Mouse (Mus musculus) hindbrain, embryonic 11.5 days (tissue): ENCODE measurements around the gene Tex10. TPM values are rescaled to one million over a fixed set of nuclear protein-coding genes. Genes with fewer than 3 reads are reported as not detected.

Source experiments
- ATAC-seq: fragments of 200-750 bp; cut with Nextera tagmentation; 2 replicates; pipeline ENCODE4 v1.8.0; 2017; ENCODE audit warnings: mild to moderate bottlenecking, moderate TSS enrichment, moderate library complexity; ENCODE audit not compliant: low FRiP score
- DNase-seq: peaks from one replicate; pipeline ENCODE4 v3.0.0-alpha.2; 2015; ENCODE audit warnings: low spot score
- H3K27ac ChIP-seq: fragments of 300-500 bp; sonication (generic); 2 replicates; pipeline ENCODE4 v1.5.1; 2014; ENCODE audit warnings: mild to moderate bottlenecking, low read depth, low read length
- H3K27me3 ChIP-seq: fragments of 300-500 bp; sonication (generic); 2 replicates; pipeline ENCODE4 v1.6.1; 2014; ENCODE audit warnings: mild to moderate bottlenecking, low read length, moderate library complexity, mixed read lengths; ENCODE audit not compliant: control insufficient read depth, insufficient read depth
- H3K36me3 ChIP-seq: fragments of 300-500 bp; sonication (generic); 2 replicates; pipeline ENCODE4 v1.6.1; 2014; ENCODE audit warnings: mild to moderate bottlenecking, low read length, moderate library complexity, mixed read lengths; ENCODE audit not compliant: control insufficient read depth, insufficient read depth
- H3K4me1 ChIP-seq: fragments of 300-500 bp; sonication (generic); replicated peaks from 2 replicates; pipeline ENCODE4 v1.6.1; 2014; ENCODE audit warnings: low read length, mixed read lengths; ENCODE audit not compliant: control insufficient read depth, insufficient read depth
- H3K4me2 ChIP-seq: fragments of 300-500 bp; sonication (generic); replicated peaks from 2 replicates; pipeline ENCODE4 v1.6.1; 2014; ENCODE audit warnings: mild to moderate bottlenecking, low read depth, low read length
- H3K4me3 ChIP-seq: fragments of 300-500 bp; sonication (generic); 2 replicates; pipeline ENCODE4 v1.5.1; 2014; ENCODE audit warnings: low read depth, low read length
- H3K9ac ChIP-seq: fragments of 300-500 bp; sonication (generic); 2 replicates; pipeline ENCODE4 v1.6.1; 2014; ENCODE audit warnings: low read depth, low read length
- H3K9me3 ChIP-seq: fragments of 300-500 bp; sonication (generic); 2 replicates; pipeline ENCODE4 v1.6.1; 2016; ENCODE audit warnings: low read length; ENCODE audit not compliant: control insufficient read depth
- WGBS: fragments of 180-500 bp; shearing (Covaris S2); extraction: QIAGEN DNeasy Blood & Tissue Kit; methylation state at CpG from one replicate; pipeline ENCODE4 v1.1.7; 2014; 5-methylcytosine and 5-hydroxymethylcytosine counted together
- polyA plus RNA-seq: library from polyadenylated mRNA; unstranded; fragments of >200 nt; fragmentation: Nextera tagmentation; extraction: Ambion mirVana; gene quantifications from 2 replicates; pipeline ENCODE4 v1.2.1, GENCODE M21; 2014

Gene Tex10
- 75.3 and 75.4 TPM in 2 replicates for polyA plus RNA-seq

DNA sequence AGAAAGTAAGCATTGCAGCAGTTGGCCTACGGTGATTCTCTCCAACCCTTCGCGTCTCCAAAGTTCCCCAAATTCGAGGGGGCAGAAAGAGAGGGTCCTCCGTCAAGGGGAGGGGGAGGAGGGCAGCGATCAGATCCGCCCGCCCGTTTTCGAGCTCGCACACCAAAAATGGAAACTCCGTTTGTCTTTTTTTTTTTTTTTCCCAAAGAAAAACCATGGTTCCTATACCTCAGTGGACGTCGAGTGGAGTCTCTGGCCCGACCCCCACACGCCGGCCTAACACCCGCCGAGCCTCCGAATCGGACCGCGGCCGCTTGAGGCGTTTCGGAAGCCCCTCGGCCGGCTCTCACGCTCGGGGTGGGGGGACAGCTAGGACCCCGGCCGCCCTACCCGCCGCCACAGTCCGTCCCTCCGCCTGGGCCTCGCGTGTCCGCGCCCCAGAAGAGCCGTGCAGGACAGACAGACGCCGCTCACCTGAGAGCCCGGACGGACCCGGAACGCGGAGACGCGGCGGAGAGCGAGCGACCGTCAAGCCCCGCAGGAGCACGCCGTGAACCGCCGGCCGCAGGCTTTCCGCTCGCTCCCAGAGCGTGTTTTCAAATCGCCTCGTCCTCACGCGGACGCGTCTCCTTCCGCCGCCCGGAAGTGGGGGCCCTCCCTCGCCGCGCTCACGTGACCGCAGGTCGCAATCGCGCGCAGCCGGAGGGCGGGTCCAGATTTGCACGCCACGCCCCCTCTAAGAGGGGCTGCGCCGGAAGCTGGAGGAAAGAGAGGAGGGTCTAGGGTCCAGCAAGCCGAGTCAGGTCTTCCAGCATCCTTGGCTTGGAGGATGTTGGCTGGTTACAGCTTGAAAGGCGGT lies at the start of gene Tex10:
Gene Tex10, minus strand, starts transcription at position 668 of the 859 bp plus-strand sequence.
- peak; percentile 98 for DNase-seq
- WGBS: under 1% methylated on average over 66 of the region's 89 CpGs

DNA sequence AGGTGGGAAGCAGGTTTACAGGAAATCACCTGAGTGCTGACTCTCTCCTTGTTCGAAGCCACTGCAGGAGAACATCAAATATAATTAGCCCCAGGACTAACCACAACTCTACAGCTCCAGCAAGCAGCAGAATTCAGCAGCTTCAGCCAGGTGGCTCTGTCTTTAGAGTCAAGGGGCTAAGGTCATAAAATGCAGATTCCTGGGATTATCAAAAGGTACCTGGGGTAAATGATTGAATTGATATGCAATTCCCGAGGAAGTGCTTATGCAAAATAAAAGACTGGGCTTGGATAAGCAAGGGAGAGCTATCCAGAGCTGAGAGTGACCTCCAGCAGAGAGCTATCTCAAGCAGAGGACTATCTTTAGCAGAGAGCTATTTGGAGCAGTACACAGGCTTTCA lies 37.6 kb upstream of the Tex10 start:
- no peaks in the 10 kb centered on the region for H3K27me3 ChIP-seq
- no peaks in the 10 kb centered on the region for H3K36me3 ChIP-seq
- no peak overlapping the region for H3K4me3 ChIP-seq
- H3K27ac ChIP-seq: no peak overlapping the region
- H3K9ac ChIP-seq: no peak overlapping the region
- ATAC-seq: no peak
- no peak overlapping the region for H3K4me2 ChIP-seq
- WGBS: 53% methylated on average over 2 of the region's 2 CpGs
- DNase-seq: no peak
- H3K9me3 ChIP-seq: no peaks in the 10 kb centered on the region
- H3K4me1 ChIP-seq: no peaks in the 10 kb centered on the region

More for the DNA sequence above, at the start of gene Tex10:
- Histone ChIP-seq H3K4me1 (peaks cover 3% of the 10 kb centered on the region; the same call in 1 of the 2 replicates), H3K9me3 (no peaks in the 10 kb centered on the region), H3K4me2 (peak within 1 kb of the TSS; percentile 70), H3K4me3 (peak within 1 kb of the TSS; percentile 90), H3K36me3 (peaks cover 5% of the 10 kb centered on the region; the same call in 1 of the 2 replicates), H3K27ac (peak within 1 kb of the TSS; percentile 65; the same call in 1 of the 2 replicates), H3K27me3 (no peaks in the 10 kb centered on the region), H3K9ac (peak within 1 kb of the TSS; percentile 87)
- peak; percentile 98 for ATAC-seq

DNA sequence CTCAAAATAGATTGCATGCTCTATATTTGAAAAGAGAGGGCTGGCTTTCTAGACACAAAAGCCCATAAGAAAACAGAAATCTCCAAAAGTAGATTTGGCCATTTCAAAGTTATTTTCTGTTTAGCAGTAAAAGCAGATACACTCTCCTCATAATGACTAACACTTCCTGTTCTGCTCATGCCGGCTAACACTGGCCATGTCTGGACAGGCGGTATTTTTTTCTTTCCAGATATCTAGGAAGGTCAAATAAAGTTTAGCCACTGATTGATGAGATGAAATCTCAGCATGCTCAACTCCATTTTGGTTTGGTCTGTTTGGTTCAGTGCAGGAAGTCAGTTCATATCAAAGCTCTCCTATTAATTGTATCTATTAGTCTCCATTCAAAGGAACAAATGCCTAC lies 19.3 kb upstream of the Tex10 start:
- DNase-seq (no peak), ATAC-seq (no peak)
- 95% methylated on average over 2 of the region's 2 CpGs for WGBS
- no peaks in the 10 kb centered on the region for H3K36me3 ChIP-seq
- no peaks in the 10 kb centered on the region for H3K27me3 ChIP-seq
- H3K27ac ChIP-seq: no peak overlapping the region
- H3K4me1 ChIP-seq: no peaks in the 10 kb centered on the region
- no peak overlapping the region for H3K9ac ChIP-seq
- H3K9me3 ChIP-seq: no peaks in the 10 kb centered on the region
- no peak overlapping the region for H3K4me2 ChIP-seq
- H3K4me3 ChIP-seq: no peak overlapping the region

- Histone ChIP-seq H3K27ac (no peak overlapping the region), H3K36me3 (no peaks in the 10 kb centered on the region), H3K9ac (peak overlapping the region; percentile 2; the same call in 1 of the 2 replicates), H3K4me3 (peak overlapping the region; percentile 27), H3K4me2 (peak overlapping the region; percentile 38), H3K4me1 (no peaks in the 10 kb centered on the region), H3K27me3 (no peaks in the 10 kb centered on the region), H3K9me3 (no peaks in the 10 kb centered on the region)
- ATAC-seq (peak; percentile 80), DNase-seq (peak; percentile 59)
- WGBS: 12% methylated on average over 14 of the region's 14 CpGs
Measured at GRCm38 (mm10) chr4:48491290-48491743, 18.1 kb upstream of the Tex10 start.

GRCm38 (mm10) chr4:48488916-48489315 lies 15.7 kb upstream of the Tex10 start:
- Histone ChIP-seq H3K27me3 (no peaks in the 10 kb centered on the region), H3K27ac (no peak overlapping the region), H3K9ac (no peak overlapping the region)

GRCm38 (mm10) chr4:48481287-48481686 lies 8.0 kb upstream of the Tex10 start:
- Histone ChIP-seq H3K9me3 (peaks cover 2% of the 10 kb centered on the region; the same call in 1 of the 2 replicates), H3K27me3 (no peaks in the 10 kb centered on the region), H3K4me1 (no peaks in the 10 kb centered on the region), H3K4me2 (no peak overlapping the region), H3K4me3 (no peak overlapping the region), H3K9ac (no peak overlapping the region), H3K36me3 (no peaks in the 10 kb centered on the region), H3K27ac (no peak overlapping the region)
- WGBS: 46% methylated on average over 2 of the region's 2 CpGs
- ATAC-seq (no peak), DNase-seq (peak; percentile 40)

More at GRCm38 (mm10) chr4:48488916-48489315, 15.7 kb upstream of the Tex10 start:
- H3K4me1 ChIP-seq: no peaks in the 10 kb centered on the region
- H3K4me3 ChIP-seq: no peak overlapping the region
- DNase-seq: no peak
- no peak overlapping the region for H3K4me2 ChIP-seq
- whole genome bisulfite sequencing: 88% methylated on average over 2 of the region's 2 CpGs
- no peaks in the 10 kb centered on the region for H3K36me3 ChIP-seq
- H3K9me3 ChIP-seq: no peaks in the 10 kb centered on the region
- no peak for ATAC-seq

GRCm38 (mm10) chr4:48473651-48474011 lies 372 bp upstream of the Tex10 start:
- no peak overlapping the region for H3K27ac ChIP-seq
- DNase-seq: no peak
- peak; percentile 49 for ATAC-seq

GRCm38 (mm10) chr4:48472052-48472791 lies 1.0 kb downstream of the Tex10 start:
- Histone ChIP-seq H3K4me3 (peak overlapping the region; percentile 90), H3K36me3 (peaks cover 5% of the 10 kb centered on the region; the same call in 1 of the 2 replicates), H3K9me3 (no peaks in the 10 kb centered on the region), H3K27ac (no peak overlapping the region), H3K9ac (peak overlapping the region; percentile 87), H3K27me3 (no peaks in the 10 kb centered on the region), H3K4me1 (peaks cover 3% of the 10 kb centered on the region; the same call in 1 of the 2 replicates), H3K4me2 (peak overlapping the region; percentile 70)
- DNase-seq (peak; percentile 32), ATAC-seq (no peak)
- 16% methylated on average over 12 of the region's 12 CpGs for WGBS

More at GRCm38 (mm10) chr4:48473651-48474011, 372 bp upstream of the Tex10 start:
- WGBS: 77% methylated on average over 2 of the region's 2 CpGs
- no peak overlapping the region; the same call in 1 of the 2 replicates for H3K9ac ChIP-seq
- H3K9me3 ChIP-seq: 0 out of 2 replicates have a peak, but pooled peaks cover under 1% of the 10 kb centered on the region
- no peaks in the 10 kb centered on the region for H3K36me3 ChIP-seq
- H3K4me1 ChIP-seq: peaks cover 3% of the 10 kb centered on the region; the same call in 1 of the 2 replicates
- H3K4me3 ChIP-seq: peak overlapping the region; percentile 90
- no peaks in the 10 kb centered on the region for H3K27me3 ChIP-seq
- peak overlapping the region; percentile 70 for H3K4me2 ChIP-seq
